Mouse (Mus musculus): ENCODE data around the gene Lipo3.
"Not testable (repeated sequence)": the region's sequence is repeated elsewhere in the genome, so short reads cannot be mapped to it uniquely, and the experiment has no call there.

Gene Lipo3

DNA sequence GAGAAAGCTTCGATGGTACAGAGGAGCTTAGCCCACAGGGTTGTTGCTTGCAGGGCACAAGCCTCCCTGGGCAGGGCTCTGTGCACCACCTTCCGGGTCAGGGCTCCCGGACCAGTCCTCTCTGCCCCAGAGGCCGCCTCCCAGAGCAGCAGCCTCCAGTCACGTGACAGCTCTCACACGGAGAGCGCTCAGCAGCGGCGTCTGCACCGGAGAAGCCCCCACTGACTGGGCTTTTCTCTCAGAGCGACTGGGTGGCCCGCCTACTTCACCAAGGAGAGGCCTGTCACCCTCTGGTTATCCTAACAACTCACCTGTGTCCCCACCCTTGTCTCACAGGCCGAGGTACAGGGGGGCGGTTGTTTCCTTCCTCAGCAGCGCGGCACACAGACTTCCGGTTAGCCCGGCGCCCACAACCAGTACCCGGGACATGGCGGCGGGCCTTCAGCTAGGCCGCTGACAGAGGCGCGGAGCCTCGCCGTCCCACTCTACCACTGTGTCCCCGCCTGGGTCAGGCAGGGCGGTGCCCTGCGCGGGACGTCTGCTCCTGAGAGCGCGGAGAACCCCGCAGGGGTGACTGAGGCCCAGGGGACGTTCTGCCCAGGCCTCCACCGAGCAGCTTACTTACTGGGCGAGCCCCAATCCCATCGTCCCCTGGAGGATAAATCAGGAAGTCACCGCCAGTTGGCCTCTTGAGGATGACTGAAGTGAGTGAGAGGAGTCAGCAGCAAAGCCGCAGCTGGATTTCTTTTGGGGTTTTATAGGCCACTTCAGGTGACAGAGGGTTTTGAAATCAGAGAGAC is at the start of gene Lipo3:
Gene Lipo3 (minus strand): TSS at position 665 of the 800 bp plus-strand sequence.
- DNase-seq, result peak; percentile 23

DNA sequence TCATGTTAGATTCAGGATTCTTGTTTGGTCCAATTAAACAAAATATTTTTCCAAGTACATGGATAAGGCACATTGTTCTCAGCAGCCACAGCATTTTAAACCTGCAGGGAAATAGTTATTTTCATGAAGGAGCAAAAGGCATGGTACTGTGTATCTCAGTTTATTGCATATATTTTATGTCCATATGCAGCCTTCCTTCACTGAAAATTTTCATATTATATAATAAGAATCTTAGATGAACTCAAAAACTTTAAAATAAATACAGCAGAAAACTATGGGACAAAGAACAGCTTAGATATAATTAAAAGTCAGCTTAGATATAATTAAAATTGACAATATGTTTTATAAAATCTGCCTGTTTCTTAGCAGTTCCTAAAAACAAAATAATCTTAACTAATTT is 25.6 kb upstream of the Lipo3 start, which contains the start of gene Lipo1:
Gene Lipo1 (minus strand): TSS at position 101 of the 400 bp plus-strand sequence.
- DNase-seq, result not testable (repeated sequence)

DNA sequence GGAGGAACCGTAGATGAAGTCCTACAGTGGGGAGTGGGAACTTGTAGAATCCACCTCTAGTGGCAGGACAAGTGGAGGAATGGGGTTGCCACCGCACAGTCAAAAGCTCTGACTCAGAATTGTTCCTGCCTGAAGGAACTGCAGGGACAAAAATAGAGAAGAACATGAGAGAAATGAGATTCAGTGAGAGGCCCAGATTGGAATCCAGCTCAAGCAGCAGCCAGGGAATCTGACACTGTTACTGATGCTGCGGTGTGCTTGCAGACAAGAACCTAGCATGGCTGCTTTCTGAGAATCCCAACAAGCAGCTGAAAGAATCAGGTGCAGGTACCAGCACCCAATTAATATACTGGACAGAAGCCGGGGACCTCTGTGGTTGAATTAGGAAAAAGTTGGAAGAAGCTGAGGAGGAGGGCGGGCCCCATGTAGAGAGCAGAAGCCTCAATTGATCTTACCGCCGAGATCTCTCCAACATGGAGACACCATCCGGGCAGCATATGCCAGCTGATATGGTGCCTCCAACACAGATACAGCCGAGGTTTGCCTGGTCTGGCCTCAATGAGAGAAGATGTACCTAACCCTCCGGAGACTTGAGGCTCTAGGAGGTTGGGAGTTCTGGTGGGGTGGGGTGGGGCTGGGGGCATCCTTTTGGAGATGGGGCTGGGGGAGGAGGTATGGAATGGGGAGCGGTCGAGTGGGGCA is 25.0 kb upstream of the Lipo3 start:
- DNase-seq, result no peak

DNA sequence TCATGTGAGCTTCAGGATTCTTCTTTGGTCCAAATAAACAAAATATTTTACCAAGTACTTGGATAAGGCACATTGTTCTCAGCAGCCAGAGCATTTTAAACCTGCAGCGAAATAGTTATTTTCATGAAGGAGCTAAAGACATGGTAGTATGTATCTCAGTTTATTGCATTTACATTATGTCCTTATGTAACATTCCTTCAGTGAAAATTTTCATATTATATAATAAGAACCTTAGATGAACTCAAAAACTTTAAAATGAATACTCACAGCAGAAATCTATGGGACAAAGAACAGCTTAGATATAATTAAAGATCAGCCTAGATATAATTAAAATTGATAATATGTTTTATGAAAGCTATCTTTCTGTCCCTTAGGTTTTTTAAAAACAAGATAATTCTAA is 10.5 kb downstream of the Lipo3 start, which contains the start of gene Lipo2:
Gene Lipo2 (minus strand): TSS at position 101 of the 400 bp plus-strand sequence.
- not testable (repeated sequence) for DNase-seq

DNA sequence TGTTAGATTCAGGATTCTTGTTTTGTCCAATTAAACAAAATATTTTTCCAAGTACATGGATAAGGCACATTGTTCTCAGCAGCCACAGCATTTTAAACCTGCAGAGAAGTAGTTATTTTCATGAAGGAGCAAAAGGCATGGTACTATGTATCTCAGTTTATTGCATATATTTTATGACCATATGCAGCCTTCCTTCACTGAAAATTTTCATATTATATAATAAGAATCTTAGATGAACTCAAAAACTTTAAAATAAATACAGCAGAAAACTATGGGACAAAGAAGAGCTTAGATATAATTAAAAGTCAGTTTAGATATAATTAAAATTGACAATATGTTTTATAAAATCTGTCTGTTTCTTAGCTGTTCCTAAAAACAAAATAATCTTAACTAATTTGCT is 136.6 kb downstream of the Lipo3 start, which contains the start of gene Gm8978:
Gene Gm8978 (minus strand): TSS at position 101 of the 400 bp plus-strand sequence.
- not testable (repeated sequence) for DNase-seq

DNA sequence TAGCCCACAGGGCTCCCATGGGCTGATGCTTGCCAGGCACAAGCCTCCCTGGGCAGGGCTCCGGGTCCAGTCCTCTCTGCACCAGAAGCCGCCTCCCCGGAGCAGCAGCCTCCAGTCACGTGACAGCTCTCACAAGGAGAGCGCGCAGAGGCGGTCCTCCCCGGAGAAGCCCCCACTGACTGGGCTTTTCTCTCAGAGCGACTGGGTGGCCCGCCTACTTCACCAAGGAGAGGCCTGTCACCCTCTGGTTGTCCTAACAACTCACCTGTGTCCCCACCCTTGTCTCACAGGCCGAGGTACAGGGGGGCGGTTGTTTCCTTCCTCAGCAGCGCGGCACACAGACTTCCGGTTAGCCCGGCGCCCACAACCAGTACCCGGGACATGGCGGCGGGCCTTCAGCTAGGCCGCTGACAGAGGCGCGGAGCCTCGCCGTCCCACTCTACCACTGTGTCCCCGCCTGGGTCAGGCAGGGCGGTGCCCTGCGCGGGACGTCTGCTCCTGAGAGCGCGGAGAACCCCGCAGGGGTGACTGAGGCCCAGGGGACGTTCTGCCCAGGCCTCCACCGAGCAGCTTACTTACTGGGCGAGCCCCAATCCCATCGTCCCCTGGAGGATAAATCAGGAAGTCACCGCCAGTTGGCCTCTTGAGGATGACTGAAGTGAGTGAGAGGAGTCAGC is 172.0 kb downstream of the Lipo3 start:
- peak; percentile 85 for DNase-seq

DNA sequence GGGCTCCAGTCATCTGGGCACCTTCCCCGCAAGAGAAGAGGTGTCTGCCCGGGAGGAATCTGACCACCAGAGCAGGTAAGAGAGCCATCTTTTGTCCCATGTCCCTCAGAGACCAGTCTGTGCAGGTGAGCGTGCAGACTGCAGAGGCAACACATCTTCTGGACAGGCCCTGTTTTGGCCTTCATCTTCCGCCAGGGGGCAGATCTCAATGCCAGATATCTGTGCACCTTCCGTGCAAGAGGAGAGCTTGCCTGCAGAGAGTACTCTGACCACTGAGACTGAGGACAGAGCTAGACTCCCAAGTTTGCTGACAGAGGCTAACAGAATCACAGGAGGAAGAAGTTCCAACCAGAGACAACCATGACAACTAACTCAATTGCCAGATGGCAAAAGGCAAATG is 193.2 kb downstream of the Lipo3 start:
- DNase-seq, result not testable (repeated sequence)

DNA sequence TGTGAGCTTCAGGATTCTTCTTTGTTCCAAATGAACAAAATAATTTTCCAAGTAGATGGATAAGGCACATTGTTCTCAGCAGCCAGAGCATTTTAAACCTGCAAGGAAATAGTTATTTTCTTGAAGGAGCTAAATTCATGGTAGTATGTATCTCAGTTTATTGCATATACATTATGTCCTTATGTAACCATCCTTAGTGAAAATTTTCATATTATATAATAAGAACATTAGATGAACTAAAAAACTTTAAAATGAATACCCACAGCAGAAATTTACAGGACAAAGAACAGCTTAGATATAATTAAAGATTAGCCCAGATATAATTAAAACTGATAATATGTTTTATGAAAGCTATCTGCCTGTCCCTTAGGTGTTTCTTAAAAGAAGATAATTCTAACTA is 244.1 kb downstream of the Lipo3 start, which contains the start of gene Lipo4:
Gene Lipo4 (minus strand): TSS at position 101 of the 400 bp plus-strand sequence.
- no peak for DNase-seq

All from retina, postnatal 1 day (tissue).